Mouse (Mus musculus): ENCODE measurements around the gene Pitx2. TPM values are rescaled to one million over a fixed set of nuclear protein-coding genes. Genes with fewer than 3 reads are reported as not detected.

The Pitx2 gene
- polyA plus RNA-seq (2012; rRNA removed): 13.3 and 16.0 TPM in 2 replicates
- polyA plus RNA-seq (2014; fragmentation: Nextera tagmentation; extraction: Ambion mirVana): 11.9 and 12.2 TPM in 2 replicates

DNA sequence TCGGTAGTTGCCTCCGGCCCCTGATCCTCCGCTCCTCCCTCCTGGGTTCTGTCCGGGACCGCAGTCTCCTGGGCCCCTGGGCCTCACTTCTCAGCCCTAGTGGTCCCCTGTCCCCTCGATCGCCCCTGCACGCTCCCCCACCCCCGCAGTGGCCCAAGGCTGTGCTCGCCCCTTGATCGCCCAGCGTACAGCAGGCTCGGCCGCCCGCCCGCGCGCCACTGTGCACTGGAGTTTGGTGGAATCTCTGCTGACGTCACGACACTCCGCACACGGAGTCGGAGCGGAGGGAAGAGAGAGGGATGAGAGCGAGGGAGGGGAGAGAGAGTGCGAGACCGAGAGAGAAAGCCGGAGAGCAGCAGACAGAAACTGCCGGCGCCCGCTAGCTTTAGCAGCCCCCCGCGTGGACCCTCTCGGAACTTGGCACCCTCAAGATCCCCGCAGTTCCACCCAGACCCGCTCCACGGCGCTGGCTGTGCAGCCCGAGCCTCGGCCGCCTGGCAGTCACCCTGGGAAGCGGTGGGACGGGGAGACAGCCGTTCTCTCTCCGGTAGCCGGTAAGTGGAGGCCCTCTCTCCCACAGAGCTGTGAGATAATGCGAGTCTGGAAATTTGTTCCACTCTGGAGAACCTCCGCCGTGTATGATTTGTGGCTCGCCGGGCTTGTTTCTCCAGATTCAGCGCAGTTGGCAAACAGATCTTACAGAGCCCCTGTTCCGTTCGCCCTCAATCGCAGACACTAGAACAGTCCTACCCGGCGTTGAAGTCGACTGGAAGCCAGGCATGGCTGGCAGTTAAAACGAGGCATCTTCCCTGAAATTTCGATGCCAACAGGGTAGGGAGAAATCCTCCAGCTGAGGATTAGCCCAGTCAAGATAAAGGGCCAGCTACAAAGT is at the start of gene Pitx2:
Gene Pitx2, plus strand, starts transcription at position 270 of the 892 bp plus-strand sequence.
- no peak for TF ChIP-seq POLR2A (IDR thresholded peaks at IDR 0.05; ENCODE audit: borderline replicate concordance, extremely low read depth, insufficient read depth, insufficient read length)
- H3K4me2 ChIP-seq (replicated peaks; ENCODE audit: low read depth, low read length, severe bottlenecking): peak within 1 kb of the TSS; percentile 55
- ATAC-seq (ENCODE audit: low FRiP score, low read depth): peak; percentile 80
- under 1% methylated on average over 55 of the region's 60 CpGs for WGBS
- peaks cover 96% of the 10 kb centered on the region for H3K27me3 ChIP-seq (ENCODE audit: control insufficient read depth, insufficient read depth, low read length)
- H3K9ac ChIP-seq (ENCODE audit: low read depth, low read length, severe bottlenecking): peak within 1 kb of the TSS; percentile 41; the same call in 1 of the 2 replicates
- peaks cover 11% of the 10 kb centered on the region; the same call in 1 of the 2 replicates for H3K4me1 ChIP-seq (ENCODE audit: control insufficient read depth, insufficient read depth, low read length)
- H3K27ac ChIP-seq (replicated peaks; ENCODE audit: low read depth, low read length): 0 out of 2 replicates have a peak within 1 kb of the TSS, but pooled peaks have one; percentile 38
- H3K36me3 ChIP-seq (ENCODE audit: control insufficient read depth, insufficient read depth, low read length): no peaks in the 10 kb centered on the region
- H3K9me3 ChIP-seq (ENCODE audit: control insufficient read depth, low read length): no peaks in the 10 kb centered on the region
- DNase-seq (ENCODE audit: low spot score): no peak
- peak within 1 kb of the TSS; percentile 39 for H3K4me3 ChIP-seq (replicated peaks; ENCODE audit: low read length)

DNA sequence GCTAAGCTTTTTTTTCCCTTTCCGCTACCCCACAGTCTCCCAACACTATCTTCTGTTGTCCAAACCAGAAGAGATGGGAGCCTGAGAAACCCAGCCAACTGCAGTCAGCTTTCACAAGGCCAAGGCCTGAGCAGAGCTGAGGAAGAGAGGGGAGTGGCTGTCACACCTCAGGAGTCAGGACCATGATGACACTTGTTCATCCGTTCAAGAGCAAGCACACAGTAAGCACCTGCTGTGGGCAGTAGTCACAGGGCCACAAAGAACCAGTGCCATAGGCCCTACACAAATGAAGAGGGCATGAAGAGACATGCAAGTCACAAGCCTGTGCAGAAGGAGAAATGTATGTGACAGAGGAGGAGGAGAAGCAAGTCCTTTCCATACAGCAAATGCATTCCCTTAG is 49.7 kb upstream of the Pitx2 start:
- WGBS: 88% methylated on average over 2 of the region's 2 CpGs

DNA sequence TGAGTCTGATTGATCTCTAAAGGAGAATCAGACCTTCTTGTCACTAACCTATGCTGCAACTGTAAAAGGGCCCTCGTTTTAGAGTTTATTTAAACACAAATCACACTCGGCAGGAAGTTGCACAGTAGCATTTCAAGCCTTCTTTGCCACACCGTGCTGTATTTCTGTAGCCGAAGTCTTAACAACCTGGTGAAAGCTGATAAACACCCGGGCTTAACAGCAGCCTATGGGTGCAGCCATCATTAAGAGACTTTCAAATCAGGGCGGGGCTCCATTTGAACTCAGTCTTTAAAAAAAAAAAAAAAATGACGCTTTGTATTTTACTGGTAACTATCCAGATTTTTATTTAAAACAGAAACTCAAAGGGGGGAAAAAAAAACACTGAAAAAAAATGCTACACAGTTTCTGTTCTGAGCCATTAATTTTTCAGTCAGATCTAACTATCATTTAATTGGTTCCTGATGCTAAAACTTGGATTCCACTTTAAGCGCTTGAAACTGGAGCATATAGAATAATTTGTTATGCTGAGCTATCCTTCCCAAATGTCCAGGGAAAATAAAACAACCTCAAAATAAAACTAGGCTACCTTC is 48.5 kb upstream of the Pitx2 start:
- no peak for ATAC-seq (ENCODE audit: low FRiP score, low read depth)
- no peaks in the 10 kb centered on the region for H3K4me1 ChIP-seq (ENCODE audit: control insufficient read depth, insufficient read depth, low read length)
- 15% methylated on average over 8 of the region's 8 CpGs for WGBS
- peak; percentile 54 for DNase-seq (ENCODE audit: low spot score)
- no peak overlapping the region for H3K27ac ChIP-seq (replicated peaks; ENCODE audit: low read depth, low read length)
- TF ChIP-seq POLR2A (IDR thresholded peaks at IDR 0.05; ENCODE audit: borderline replicate concordance, extremely low read depth, insufficient read depth, insufficient read length): no peak
- H3K4me2 ChIP-seq (replicated peaks; ENCODE audit: low read depth, low read length, severe bottlenecking): 0 out of 2 replicates have a peak overlapping the region, but pooled peaks have one; percentile 19
- no peak overlapping the region for H3K4me3 ChIP-seq (replicated peaks; ENCODE audit: low read length)
- no peaks in the 10 kb centered on the region for H3K9me3 ChIP-seq (ENCODE audit: control insufficient read depth, low read length)
- H3K9ac ChIP-seq (ENCODE audit: low read depth, low read length, severe bottlenecking): no peak overlapping the region
- H3K27me3 ChIP-seq (ENCODE audit: control insufficient read depth, insufficient read depth, low read length): no peaks in the 10 kb centered on the region
- no peaks in the 10 kb centered on the region for H3K36me3 ChIP-seq (ENCODE audit: control insufficient read depth, insufficient read depth, low read length)

More for the DNA sequence above, 49.7 kb upstream of the Pitx2 start:
- H3K4me1 ChIP-seq (ENCODE audit: control insufficient read depth, insufficient read depth, low read length): no peaks in the 10 kb centered on the region
- DNase-seq (ENCODE audit: low spot score): no peak
- no peaks in the 10 kb centered on the region for H3K27me3 ChIP-seq (ENCODE audit: control insufficient read depth, insufficient read depth, low read length)
- ATAC-seq (ENCODE audit: low FRiP score, low read depth): no peak
- no peak overlapping the region for H3K4me3 ChIP-seq (replicated peaks; ENCODE audit: low read length)
- no peak overlapping the region for H3K9ac ChIP-seq (ENCODE audit: low read depth, low read length, severe bottlenecking)
- no peak overlapping the region for H3K27ac ChIP-seq (replicated peaks; ENCODE audit: low read depth, low read length)
- no peaks in the 10 kb centered on the region for H3K36me3 ChIP-seq (ENCODE audit: control insufficient read depth, insufficient read depth, low read length)
- no peak for TF ChIP-seq POLR2A (IDR thresholded peaks at IDR 0.05; ENCODE audit: borderline replicate concordance, extremely low read depth, insufficient read depth, insufficient read length)
- H3K9me3 ChIP-seq (ENCODE audit: control insufficient read depth, low read length): no peaks in the 10 kb centered on the region
- H3K4me2 ChIP-seq (replicated peaks; ENCODE audit: low read depth, low read length, severe bottlenecking): no peak overlapping the region

DNA sequence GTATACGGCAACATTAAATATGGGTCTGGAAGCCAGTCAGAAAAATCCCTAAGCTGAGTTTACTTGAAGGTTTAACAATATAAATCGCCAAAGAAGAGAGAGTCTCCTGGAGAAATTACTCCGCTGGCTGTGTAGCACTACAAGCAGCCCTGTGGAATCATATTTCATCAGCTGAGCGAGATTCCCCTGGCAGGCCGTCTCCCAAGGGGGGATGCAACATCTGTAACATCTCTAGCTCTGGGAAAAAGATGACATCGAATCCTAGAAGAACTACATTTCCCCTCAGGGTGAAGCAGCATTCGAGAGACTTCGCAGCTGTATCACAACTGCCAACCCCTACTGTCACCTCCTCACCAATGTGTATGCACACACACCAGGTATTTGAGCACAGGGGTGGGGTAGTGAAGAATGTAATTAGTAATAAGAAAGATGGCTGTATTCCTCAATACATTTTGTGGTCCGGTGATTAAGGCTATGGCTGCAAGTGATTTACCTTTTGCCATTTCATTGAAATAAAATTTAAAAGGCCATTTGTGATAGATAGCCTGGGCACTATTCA is 40.8 kb upstream of the Pitx2 start:
- WGBS: 32% methylated on average over 9 of the region's 9 CpGs
- DNase-seq (ENCODE audit: low spot score): peak; percentile 47

More for the DNA sequence above, 40.8 kb upstream of the Pitx2 start:
- H3K4me1 ChIP-seq (ENCODE audit: control insufficient read depth, insufficient read depth, low read length): 0 out of 2 replicates have a peak, but pooled peaks cover 4% of the 10 kb centered on the region
- H3K36me3 ChIP-seq (ENCODE audit: control insufficient read depth, insufficient read depth, low read length): no peaks in the 10 kb centered on the region
- H3K9me3 ChIP-seq (ENCODE audit: control insufficient read depth, low read length): no peaks in the 10 kb centered on the region
- no peak for ATAC-seq (ENCODE audit: low FRiP score, low read depth)
- H3K27me3 ChIP-seq (ENCODE audit: control insufficient read depth, insufficient read depth, low read length): no peaks in the 10 kb centered on the region
- no peak for TF ChIP-seq POLR2A (IDR thresholded peaks at IDR 0.05; ENCODE audit: borderline replicate concordance, extremely low read depth, insufficient read depth, insufficient read length)
- H3K4me2 ChIP-seq (replicated peaks; ENCODE audit: low read depth, low read length, severe bottlenecking): no peak overlapping the region
- H3K27ac ChIP-seq (replicated peaks; ENCODE audit: low read depth, low read length): no peak overlapping the region
- H3K4me3 ChIP-seq (replicated peaks; ENCODE audit: low read length): no peak overlapping the region
- no peak overlapping the region for H3K9ac ChIP-seq (ENCODE audit: low read depth, low read length, severe bottlenecking)

Measured in limb, embryonic 14.5 days (tissue).